Comparison of ENCODE assay signal across 22 mouse cellular contexts in genomic region chr10:17990576-17990975, GRCm38 (mm10). TPM values are rescaled to one million over a fixed set of nuclear protein-coding genes. Genes with fewer than 3 reads are reported as not detected.
A peak's percentile ranks its signal among the peaks of the same experiment; 100 is the strongest.
DNase-seq lines count a peak whose midpoint lies in the region; ATAC-seq and TF ChIP-seq lines count a peak whose summit lies in the region.
"Had no signal": no experiment of that assay in that cellular context is flagged by ENCODE, and none has a peak within 500 bp of the region (broad histone marks: within the 10 kb centered on the region; RNA-seq: fewer than 3 reads in every experiment).

No protein-coding gene starts in this region.

- H3K27me3 ChIP-seq in kidney, adult 2 months (replicated peaks; ENCODE audit: control insufficient read depth, insufficient read depth, low read length): no peaks in the 10 kb centered on the region
- H3K27me3 ChIP-seq: embryonic facial prominence, embryonic 13.5 days; embryonic facial prominence, embryonic 15.5 days; forebrain, embryonic 12.5 days had no signal

- WGBS in kidney, adult 2 months: 86% methylated on average over 4 of the region's 4 CpGs

- peak; percentile 90 for ATAC-seq in granulocyte monocyte progenitor cell, adult 5-6 weeks (replicated peaks; ENCODE audit: poor library complexity, severe bottlenecking)
- peak; percentile 86 for ATAC-seq in megakaryocyte progenitor cell, adult 5-6 weeks (replicated peaks; ENCODE audit: poor library complexity)
- ATAC-seq: forebrain, embryonic 14.5 days; forebrain, embryonic 16.5 days had no signal

- TF ChIP-seq POLR2A in kidney, adult 2 months (IDR thresholded peaks at IDR 0.05; ENCODE audit: low read depth, low read length): no peak

- TF ChIP-seq CTCF in kidney, adult 2 months (conservative IDR thresholded peaks at IDR 0.05; ENCODE audit: insufficient read depth, insufficient read length, low read depth, low read length): no peak

- peak; percentile 14 for DNase-seq in A20 (ENCODE audit: low read depth, low spot score)
- DNase-seq in kidney, adult 2 months: no peak
- no peak for DNase-seq in kidney, postnatal 10 days
- no peak for DNase-seq in cerebellum, postnatal 10 days
- DNase-seq: adrenal gland, adult 2 months; adrenal gland, postnatal 10 days; adrenal gland, postnatal 25 days; cerebellum, adult 11 months; cerebellum, adult 18-20 months; cerebellum, adult 8-10 months; cerebellum, adult 9-11 months; cerebellum, postnatal 25 days; embryo, embryonic 11 days had no signal

- H3K36me3 ChIP-seq in kidney, adult 2 months (ENCODE audit: control insufficient read depth, insufficient read depth, low read length): no peaks in the 10 kb centered on the region
- H3K36me3 ChIP-seq: embryonic facial prominence, embryonic 13.5 days; embryonic facial prominence, embryonic 15.5 days; forebrain, embryonic 10.5 days; forebrain, embryonic 12.5 days had no signal

- H3K4me1 ChIP-seq in kidney, adult 2 months (ENCODE audit: control insufficient read depth, insufficient read depth, low read length): no peaks in the 10 kb centered on the region
- H3K4me1 ChIP-seq: embryonic facial prominence, embryonic 13.5 days; embryonic facial prominence, embryonic 15.5 days; forebrain, embryonic 10.5 days; forebrain, embryonic 12.5 days had no signal

- no peak overlapping the region for H3K4me3 ChIP-seq in kidney, adult 2 months (ENCODE audit: insufficient read depth, low read depth, low read length)
- H3K4me3 ChIP-seq: embryonic facial prominence, embryonic 13.5 days; embryonic facial prominence, embryonic 15.5 days; erythroblast, embryonic 14.5 days; forebrain, embryonic 10.5 days; forebrain, embryonic 12.5 days had no signal

- no peak overlapping the region for H3K27ac ChIP-seq in kidney, adult 2 months (ENCODE audit: insufficient read depth, low read depth, low read length)
- H3K27ac ChIP-seq: embryonic facial prominence, embryonic 13.5 days; embryonic facial prominence, embryonic 15.5 days; forebrain, embryonic 10.5 days; forebrain, embryonic 12.5 days had no signal

RNA-seq across cellular contexts. Expression of gene Abracl, which starts 32.5 kb away (rescaled TPM):
- 299 and 316 TPM in 2 replicates for total RNA-seq in granulocyte monocyte progenitor cell, adult 5-6 weeks (2014; fragmentation: Nextera tagmentation)
- total RNA-seq in granulocyte monocyte progenitor cell, adult 5-6 weeks (2017): 354 and 417 TPM in 2 replicates
- total RNA-seq in megakaryocyte progenitor cell, adult 5-6 weeks (2015): 274 and 350 TPM in 2 replicates
- 298 and 321 TPM in 2 replicates for total RNA-seq in megakaryocyte progenitor cell, adult 5-6 weeks (2017)
- polyA plus RNA-seq in kidney, adult 2 months (2012; rRNA removed): 12.3 and 15.3 TPM in 2 replicates

RNA-seq across cellular contexts. Expression of gene Heca, which starts 42.7 kb away (rescaled TPM):
- 15.8 and 17.3 TPM in 2 replicates for total RNA-seq in granulocyte monocyte progenitor cell, adult 5-6 weeks (2014; fragmentation: Nextera tagmentation)
- total RNA-seq in granulocyte monocyte progenitor cell, adult 5-6 weeks (2017): 16.0 and 35.8 TPM in 2 replicates
- 15.7 and 17.2 TPM in 2 replicates for total RNA-seq in megakaryocyte progenitor cell, adult 5-6 weeks (2015)
- 25.6 and 38.0 TPM in 2 replicates for total RNA-seq in megakaryocyte progenitor cell, adult 5-6 weeks (2017)
- 7.5 and 8.6 TPM in 2 replicates for polyA plus RNA-seq in kidney, adult 2 months (2012; rRNA removed)
